Mouse (Mus musculus) E14TG2a.4 (cell line): ENCODE measurements around the gene Shisa8.
"Not testable (repeated sequence)": the region's sequence is repeated elsewhere in the genome, so short reads cannot be mapped to it uniquely, and the experiment has no call there.

Experiments
- H3K27me3 ChIP-seq: 2 replicates; pipeline ENCODE4 v1.6.1; 2014; ENCODE audit warnings: low read length, control low read depth; ENCODE audit not compliant: insufficient read depth
- H3K36me3 ChIP-seq: 2 replicates; pipeline ENCODE4 v1.6.1; 2014; ENCODE audit warnings: low read length, control low read depth; ENCODE audit not compliant: insufficient read depth
- H3K4me1 ChIP-seq: replicated peaks from 2 replicates; pipeline ENCODE4 v1.6.1; 2014; ENCODE audit warnings: low read depth, low read length, control low read depth
- H3K4me3 ChIP-seq: replicated peaks from 2 replicates; pipeline ENCODE4 v1.5.1; 2014; ENCODE audit warnings: mild to moderate bottlenecking, low read length
- H3K9me3 ChIP-seq: 2 replicates; pipeline ENCODE4 v1.6.1; 2014; ENCODE audit warnings: low read length, control low read depth
- CTCF ChIP-seq: conservative IDR thresholded peaks from 2 replicates; pipeline ENCODE4 v1.5.1; 2014; ENCODE audit warnings: low read length
- NANOG ChIP-seq: IDR thresholded peaks from 2 replicates; pipeline ENCODE4 v1.6.1; 2014; ENCODE audit warnings: borderline replicate concordance, low read length, mixed read lengths
- POU5F1 ChIP-seq: IDR thresholded peaks from 2 replicates; pipeline ENCODE4 v1.6.1; 2014; ENCODE audit warnings: low read length, borderline replicate concordance

The Shisa8 gene

GRCm38 (mm10) chr15:82212752-82213063 lies at the start of gene Shisa8:
Gene Shisa8 (minus strand): TSS chr15:82212815.
- no peaks in the 10 kb centered on the region for H3K9me3 ChIP-seq
- H3K4me1 ChIP-seq = peaks cover 66% of the 10 kb centered on the region
- peaks cover 7% of the 10 kb centered on the region; the same call in 1 of the 2 replicates for H3K36me3 ChIP-seq
- H3K27me3 ChIP-seq = peaks cover 93% of the 10 kb centered on the region
- H3K4me3 ChIP-seq = peak within 1 kb of the TSS; percentile 81
- TF ChIP-seq POU5F1 (no peak), NANOG (no peak), CTCF (no peak)

GRCm38 (mm10) chr15:82259510-82259909 lies 46.9 kb upstream of the Shisa8 start:
- Histone ChIP-seq H3K36me3 (no peaks in the 10 kb centered on the region), H3K9me3 (no peaks in the 10 kb centered on the region), H3K4me1 (peaks cover 59% of the 10 kb centered on the region), H3K4me3 (peak overlapping the region; percentile 43; the same call in 1 of the 2 replicates), H3K27me3 (peaks cover 13% of the 10 kb centered on the region)
- TF ChIP-seq CTCF (peak; percentile 97), POU5F1 (no peak)

DNA sequence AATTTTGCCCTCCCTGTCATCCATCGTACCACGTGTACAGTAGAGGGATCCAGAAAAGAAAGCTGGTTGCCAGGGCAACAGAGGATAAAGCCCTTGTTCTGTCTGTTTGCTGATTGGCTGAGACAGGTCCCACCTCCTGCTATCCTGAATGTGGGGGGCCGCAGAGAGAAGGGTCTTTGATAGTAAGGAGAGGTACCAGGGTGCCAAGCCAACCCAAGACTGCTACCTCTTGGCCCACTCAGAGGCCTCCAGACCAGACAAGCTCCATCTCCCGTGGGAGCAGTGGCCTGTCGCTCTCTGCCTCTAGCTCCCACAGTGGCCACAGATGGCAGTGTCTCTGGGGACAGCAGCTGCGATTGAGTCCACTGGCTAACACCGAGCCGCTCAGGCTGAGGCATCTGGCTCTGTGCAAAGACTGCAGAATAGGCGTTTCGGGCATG lies 43.3 kb upstream of the Shisa8 start:
- Histone ChIP-seq H3K36me3 (no peaks in the 10 kb centered on the region), H3K4me3 (peak overlapping the region; percentile 54), H3K9me3 (peaks cover 5% of the 10 kb centered on the region; the same call in 1 of the 2 replicates), H3K27me3 (peaks cover 9% of the 10 kb centered on the region), H3K4me1 (peaks cover 80% of the 10 kb centered on the region)
- TF ChIP-seq CTCF = no peak
- no peak for TF ChIP-seq NANOG
- TF ChIP-seq POU5F1 = no peak

GRCm38 (mm10) chr15:82255248-82255647 lies 42.6 kb upstream of the Shisa8 start:
- no peak for TF ChIP-seq NANOG
- peak; percentile 60 for TF ChIP-seq CTCF
- TF ChIP-seq POU5F1 = no peak
- Histone ChIP-seq H3K27me3 (peaks cover 4% of the 10 kb centered on the region; the same call in 1 of the 2 replicates), H3K4me3 (no peak overlapping the region), H3K4me1 (peaks cover 84% of the 10 kb centered on the region), H3K9me3 (peaks cover 5% of the 10 kb centered on the region; the same call in 1 of the 2 replicates), H3K36me3 (no peaks in the 10 kb centered on the region)

- Histone ChIP-seq H3K9me3 (peaks cover 5% of the 10 kb centered on the region; the same call in 1 of the 2 replicates), H3K27me3 (no peaks in the 10 kb centered on the region), H3K4me1 (peaks cover 87% of the 10 kb centered on the region), H3K36me3 (no peaks in the 10 kb centered on the region), H3K4me3 (no peak within 1 kb of the TSS)
- no peak; the same call in 1 of the 2 replicates for TF ChIP-seq POU5F1
These were observed 39.5 kb upstream of the Shisa8 start, which contains the start of gene 1500009C09Rik for GRCm38 (mm10) chr15:82252097-82252496. Gene 1500009C09Rik (plus strand): TSS chr15:82252397.

DNA sequence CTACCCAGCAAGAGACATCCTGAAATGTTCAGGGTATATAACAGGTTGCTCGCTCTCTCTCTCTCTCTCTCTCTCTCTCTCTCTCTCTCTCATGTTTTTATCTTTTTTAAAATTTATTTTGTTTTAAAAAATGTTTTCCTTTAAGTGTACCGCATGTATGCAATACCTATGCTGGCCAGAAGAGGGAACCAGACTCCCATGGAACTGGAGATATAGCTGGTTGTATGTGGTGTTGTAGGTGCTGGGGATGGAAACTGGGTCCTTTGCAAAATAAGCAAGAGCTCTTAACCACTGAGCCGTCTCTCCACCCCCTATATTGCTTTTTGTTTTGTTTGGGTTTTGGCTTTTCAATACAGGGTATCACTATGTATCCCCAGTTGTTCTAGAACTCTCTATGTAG lies 39.0 kb upstream of the Shisa8 start:
- Histone ChIP-seq H3K9me3 (peaks cover 5% of the 10 kb centered on the region; the same call in 1 of the 2 replicates), H3K4me3 (no peak overlapping the region), H3K27me3 (no peaks in the 10 kb centered on the region), H3K36me3 (no peaks in the 10 kb centered on the region), H3K4me1 (peaks cover 87% of the 10 kb centered on the region)
- TF ChIP-seq POU5F1 = no peak
- peak; percentile 79 for TF ChIP-seq CTCF
- TF ChIP-seq NANOG = no peak

DNA sequence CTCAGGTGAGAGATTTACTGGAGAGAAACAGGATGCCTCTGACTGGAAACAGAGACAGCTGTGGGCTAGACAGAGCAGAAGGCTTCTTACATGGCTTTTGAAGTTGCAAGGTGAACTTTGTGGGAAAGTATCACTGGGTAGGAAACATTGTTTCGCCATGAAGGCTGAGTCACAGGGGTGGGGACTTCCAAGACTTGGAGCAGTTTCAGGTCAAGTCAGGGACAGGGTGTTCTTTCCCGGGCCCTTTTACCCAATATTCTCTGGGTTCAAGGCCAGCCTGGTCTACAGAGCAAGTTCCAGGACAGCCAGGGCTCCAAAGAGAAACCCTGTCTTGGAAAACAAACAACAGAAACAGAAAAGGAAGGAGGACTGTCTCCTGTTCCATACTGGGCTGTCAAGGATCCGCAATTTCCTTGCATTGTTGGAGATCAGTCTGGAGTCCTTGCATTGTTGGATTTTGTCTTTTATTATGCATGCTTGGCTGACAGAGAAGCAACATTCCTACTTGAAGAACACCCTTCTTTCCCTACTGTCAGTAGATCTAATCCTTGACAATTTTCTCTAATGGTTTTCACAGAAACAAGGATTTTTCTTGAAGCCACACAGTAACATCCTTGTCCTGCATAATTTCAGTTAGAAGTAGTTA lies 34.6 kb upstream of the Shisa8 start:
- Histone ChIP-seq H3K36me3 (peaks cover 10% of the 10 kb centered on the region), H3K9me3 (peaks cover 5% of the 10 kb centered on the region; the same call in 1 of the 2 replicates), H3K27me3 (no peaks in the 10 kb centered on the region), H3K4me1 (peaks cover 79% of the 10 kb centered on the region), H3K4me3 (no peak overlapping the region; the same call in 1 of the 2 replicates)
- TF ChIP-seq POU5F1 (peak; percentile 79; the same call in 1 of the 2 replicates), CTCF (no peak), NANOG (peak; percentile 73)

- Histone ChIP-seq H3K4me3 (peak overlapping the region; percentile 94), H3K36me3 (peaks cover 33% of the 10 kb centered on the region), H3K4me1 (peaks cover 82% of the 10 kb centered on the region)
- H3K27me3 ChIP-seq, H3K9me3 ChIP-seq: not testable (repeated sequence)
These were observed 32.2 kb upstream of the Shisa8 start for GRCm38 (mm10) chr15:82244805-82245161.
